Mouse (Mus musculus): ENCODE measurements around the gene Fam171a1.

The Fam171a1 gene

GRCm38 (mm10) chr2:3138308-3138707 is 24.3 kb downstream of the Fam171a1 start:
- no peak for DNase-seq (ENCODE audit: low read depth)

GRCm38 (mm10) chr2:3139065-3139464 is 25.0 kb downstream of the Fam171a1 start:
- no peak for DNase-seq (ENCODE audit: low read depth)

- DNase-seq (ENCODE audit: low read depth), result no peak
Observed at GRCm38 (mm10) chr2:3139578-3139977, 25.6 kb downstream of the Fam171a1 start.

GRCm38 (mm10) chr2:3140585-3140984 is 26.6 kb downstream of the Fam171a1 start:
- no peak for DNase-seq (ENCODE audit: low read depth)

- DNase-seq (ENCODE audit: low read depth), result no peak
Observed at GRCm38 (mm10) chr2:3141804-3142203, 27.8 kb downstream of the Fam171a1 start.

- no peak for DNase-seq (ENCODE audit: low read depth)
Observed at GRCm38 (mm10) chr2:3144291-3144690, 30.3 kb downstream of the Fam171a1 start.

GRCm38 (mm10) chr2:3147550-3148157 is 33.6 kb downstream of the Fam171a1 start:
- DNase-seq (ENCODE audit: low read depth), result no peak

GRCm38 (mm10) chr2:3148731-3149130 is 34.7 kb downstream of the Fam171a1 start:
- no peak for DNase-seq (ENCODE audit: low read depth)

GRCm38 (mm10) chr2:3150324-3150723 is 36.3 kb downstream of the Fam171a1 start:
- DNase-seq (ENCODE audit: low read depth), result no peak

- DNase-seq (ENCODE audit: low read depth), result no peak
Observed at GRCm38 (mm10) chr2:3151336-3151735, 37.3 kb downstream of the Fam171a1 start.

- no peak for DNase-seq (ENCODE audit: low read depth)
Observed at GRCm38 (mm10) chr2:3154091-3154665, 40.2 kb downstream of the Fam171a1 start.

- DNase-seq (ENCODE audit: low read depth), result no peak
Observed at GRCm38 (mm10) chr2:3154986-3155385, 41.0 kb downstream of the Fam171a1 start.

GRCm38 (mm10) chr2:3157030-3157429 is 43.0 kb downstream of the Fam171a1 start:
- DNase-seq (ENCODE audit: low read depth), result no peak

- DNase-seq (ENCODE audit: low read depth), result no peak
Observed at GRCm38 (mm10) chr2:3157661-3158344, 43.8 kb downstream of the Fam171a1 start.

- no peak for DNase-seq (ENCODE audit: low read depth)
Observed at GRCm38 (mm10) chr2:3158682-3159412, 44.8 kb downstream of the Fam171a1 start.

GRCm38 (mm10) chr2:3161578-3161977 is 47.6 kb downstream of the Fam171a1 start:
- no peak for DNase-seq (ENCODE audit: low read depth)

GRCm38 (mm10) chr2:3163501-3164076 is 49.6 kb downstream of the Fam171a1 start:
- no peak for DNase-seq (ENCODE audit: low read depth)

GRCm38 (mm10) chr2:3165037-3165600 is 51.1 kb downstream of the Fam171a1 start:
- DNase-seq (ENCODE audit: low read depth), result no peak

- DNase-seq (ENCODE audit: low read depth), result no peak
Observed at GRCm38 (mm10) chr2:3165890-3166605, 52.0 kb downstream of the Fam171a1 start.

- DNase-seq (ENCODE audit: low read depth), result no peak
Observed at GRCm38 (mm10) chr2:3168719-3169402, 54.8 kb downstream of the Fam171a1 start.

- DNase-seq (ENCODE audit: low read depth), result no peak
Observed at GRCm38 (mm10) chr2:3169403-3169747, 55.4 kb downstream of the Fam171a1 start.

Measured in c-Kit-positive CD71-positive TER-119-negative erythroid progenitor cells, embryonic 14.5 days (primary cell).